Comparison of ENCODE assay signal across 8 mouse cellular contexts in genomic region chr5:30270571-30271190, GRCm38 (mm10). TPM values are rescaled to one million over a fixed set of nuclear protein-coding genes. Genes with fewer than 3 reads are reported as not detected.
DNase-seq lines count a peak whose midpoint lies in the region; ATAC-seq lines count a peak whose summit lies in the region.

No protein-coding gene starts in this region.

- H3K36me3 ChIP-seq in midbrain, embryonic 14.5 days (ENCODE audit: control insufficient read depth, insufficient read depth, low read length): peaks cover 30% of the 10 kb centered on the region
- H3K36me3 ChIP-seq in midbrain, embryonic 10.5 days: peaks cover 26% of the 10 kb centered on the region
- H3K36me3 ChIP-seq in stomach, embryonic 16.5 days (ENCODE audit: control insufficient read depth, insufficient read depth, low read length): 0 out of 2 replicates have a peak, but pooled peaks cover 5% of the 10 kb centered on the region

- no peak for ATAC-seq in midbrain, embryonic 14.5 days (ENCODE audit: low FRiP score, low TSS enrichment)
- ATAC-seq in stomach, embryonic 16.5 days (ENCODE audit: insufficient read depth, low FRiP score): no peak

- 72% methylated on average over 11 of the region's 11 CpGs for WGBS in midbrain, embryonic 14.5 days
- 86% methylated on average over 11 of the region's 11 CpGs for WGBS in midbrain, embryonic 10.5 days
- WGBS in stomach, embryonic 16.5 days: 61% methylated on average over 11 of the region's 11 CpGs

- H3K4me2 ChIP-seq in midbrain, embryonic 14.5 days (ENCODE audit: low read length): no peak overlapping the region
- H3K4me2 ChIP-seq in stomach, embryonic 16.5 days (ENCODE audit: low read depth, low read length): no peak overlapping the region

- no peaks in the 10 kb centered on the region for H3K4me1 ChIP-seq in midbrain, embryonic 14.5 days (ENCODE audit: control insufficient read depth, insufficient read depth, low read length)
- 0 out of 2 replicates have a peak, but pooled peaks cover 5% of the 10 kb centered on the region for H3K4me1 ChIP-seq in midbrain, embryonic 10.5 days
- H3K4me1 ChIP-seq in stomach, embryonic 16.5 days (ENCODE audit: control insufficient read depth, insufficient read depth, low read length): peaks cover 5% of the 10 kb centered on the region; the same call in 1 of the 2 replicates

- H3K27ac ChIP-seq in midbrain, embryonic 14.5 days (replicated peaks; ENCODE audit: low read depth, low read length): 0 out of 2 replicates have a peak overlapping the region, but pooled peaks have one; percentile 8
- no peak overlapping the region for H3K27ac ChIP-seq in midbrain, embryonic 10.5 days (replicated peaks)
- H3K27ac ChIP-seq in stomach, embryonic 16.5 days (ENCODE audit: low read length): peak overlapping the region; percentile 2; the same call in 1 of the 2 replicates

- H3K27me3 ChIP-seq in midbrain, embryonic 14.5 days (ENCODE audit: control insufficient read depth, insufficient read depth, low read length): no peaks in the 10 kb centered on the region
- H3K27me3 ChIP-seq in midbrain, embryonic 10.5 days (ENCODE audit: low read depth, poor library complexity, severe bottlenecking): no peaks in the 10 kb centered on the region
- H3K27me3 ChIP-seq in stomach, embryonic 16.5 days (ENCODE audit: control insufficient read depth, insufficient read depth, low read length): no peaks in the 10 kb centered on the region

- no peak overlapping the region for H3K9ac ChIP-seq in midbrain, embryonic 14.5 days (replicated peaks; ENCODE audit: low read length)
- H3K9ac ChIP-seq in stomach, embryonic 16.5 days (ENCODE audit: low read length): no peak overlapping the region

- DNase-seq in cerebellum, postnatal 25 days: peak; percentile 23 to 30
- no peak for DNase-seq in cerebellum, adult 8-10 months
- DNase-seq in midbrain, embryonic 14.5 days: peak; percentile 11
- DNase-seq in midbrain, embryonic 10.5 days (ENCODE audit: low spot score): no peak
- DNase-seq in left cerebral cortex, adult 18-20 months (ENCODE audit: low spot score in 2 of 2): peak; percentile 60 to 65
- DNase-seq in thymus, postnatal 25 days: no peak
- no peak for DNase-seq in retina, postnatal 1 day

- no peak overlapping the region for H3K4me3 ChIP-seq in midbrain, embryonic 14.5 days (replicated peaks; ENCODE audit: low read depth, low read length)
- H3K4me3 ChIP-seq in midbrain, embryonic 10.5 days: no peak overlapping the region
- H3K4me3 ChIP-seq in stomach, embryonic 16.5 days (replicated peaks; ENCODE audit: low read length): no peak overlapping the region

- no peaks in the 10 kb centered on the region for H3K9me3 ChIP-seq in midbrain, embryonic 14.5 days (ENCODE audit: control insufficient read depth, low read length)
- no peaks in the 10 kb centered on the region for H3K9me3 ChIP-seq in midbrain, embryonic 10.5 days (replicated peaks)
- H3K9me3 ChIP-seq in stomach, embryonic 16.5 days (replicated peaks; ENCODE audit: control insufficient read depth, low read length): no peaks in the 10 kb centered on the region

RNA-seq across cellular contexts. Expression of gene Drc1, which starts 10.5 kb away (rescaled TPM):
- 3.4 and 4.3 TPM in 2 replicates for polyA plus RNA-seq in midbrain, embryonic 14.5 days (2014; fragmentation: Nextera tagmentation; extraction: Ambion mirVana)
- polyA plus RNA-seq in midbrain, embryonic 10.5 days (2016; fragmentation: Nextera tagmentation; extraction: Ambion mirVana): 0.60 and 0.64 TPM in 2 replicates
- 10 to 100 TPM; 11.6 to 13.6 TPM for total RNA-seq in left cerebral cortex, adult 18-20 months (2021)
- 0.59 and 1.4 TPM in 2 replicates for polyA plus RNA-seq in stomach, embryonic 16.5 days (2015; fragmentation: Nextera tagmentation; extraction: Ambion mirVana)

RNA-seq across cellular contexts. Expression of gene Selenoi, which starts 38.3 kb away (rescaled TPM):
- polyA plus RNA-seq in midbrain, embryonic 14.5 days (2014; fragmentation: Nextera tagmentation; extraction: Ambion mirVana): 36.2 and 47.0 TPM in 2 replicates
- 19.2 and 19.4 TPM in 2 replicates for polyA plus RNA-seq in midbrain, embryonic 10.5 days (2016; fragmentation: Nextera tagmentation; extraction: Ambion mirVana)
- total RNA-seq in left cerebral cortex, adult 18-20 months (2021): 10 to 100 TPM; 48.4 to 49.5 TPM
- 21.4 and 26.7 TPM in 2 replicates for polyA plus RNA-seq in stomach, embryonic 16.5 days (2015; fragmentation: Nextera tagmentation; extraction: Ambion mirVana)

Comparison
In these comparisons a context has a peak if more than half of its experiments do, and no peak if none do; other contexts are left out.
1. DNase-seq: peak in cerebellum, postnatal 25 days (2 of 2), midbrain, embryonic 14.5 days (single experiment) and left cerebral cortex, adult 18-20 months (2 of 2); none in cerebellum, adult 8-10 months (single experiment), midbrain, embryonic 10.5 days (single experiment), thymus, postnatal 25 days (single experiment) and retina, postnatal 1 day (single experiment).